Mouse (Mus musculus) hindbrain, embryonic 12.5 days (tissue): ENCODE measurements around the gene Fam122b. TPM values are rescaled to one million over a fixed set of nuclear protein-coding genes. Genes with fewer than 3 reads are reported as not detected.

Experiments used
- polyA plus RNA-seq: library from polyadenylated mRNA; unstranded; fragments of >200 nt; fragmentation: Nextera tagmentation; extraction: Ambion mirVana; gene quantifications from 2 replicates; pipeline ENCODE4 v1.2.1, GENCODE M21; 2016

Fam122b gene
- polyA plus RNA-seq, 1 experiment from 2014 or later = 5.5 TPM

Other genes with a start within 250 kb of the Fam122b start
- 2.7 and 3.0 TPM in 2 replicates for gene Plac1, start 29.7 kb downstream of the Fam122b start, polyA plus RNA-seq
- gene Fam122c, start 3.6 kb upstream of the Fam122b start, polyA plus RNA-seq = not detected in 2 replicates
- gene Mospd1, start 100.7 kb upstream of the Fam122b start, polyA plus RNA-seq = 52.8 and 59.2 TPM in 2 replicates
- not detected in 2 replicates for gene Etd, start 165.1 kb upstream of the Fam122b start, polyA plus RNA-seq